Mouse (Mus musculus) heart, postnatal 10 days (tissue): ENCODE data around the gene Cth. TPM values are rescaled to one million over a fixed set of nuclear protein-coding genes. Genes with fewer than 3 reads are reported as not detected.
"Not testable (repeated sequence)": the region's sequence is repeated elsewhere in the genome, so short reads cannot be mapped to it uniquely, and the experiment has no call there.

ENCODE experiments used
- DNase-seq, 2 experiments: peaks; one replicate each; pipeline ENCODE4 v3.0.0; 2021
- intact Hi-C: fragments of 180-260 bp; cut with DNase I; formaldehyde crosslinking; loops from one replicate; pipeline ENCODE4 v1.15.1; 2025
- total RNA-seq, 2 experiments: library from RNA; stranded (reverse); gene quantifications; 2 replicates each; pipeline ENCODE4 v1.2.3; 2021

Gene Cth
- under 1 TPM in 1 of 2 experiments, not detected in 1; 0.17 TPM for total RNA-seq

- intact Hi-C loops: loop anchor here (5.0 kb wide), 1 partner anchor 152 kb away; no protein-coding TSS in a partner anchor
- peak; percentile 85 to 88 for DNase-seq
These were observed at the start of gene Cth for GRCm38 (mm10) chr3:157924692-157925328. Cth (minus strand) TSS chr3:157925077.

GRCm38 (mm10) chr3:157973236-157973635 lies 48.4 kb upstream of the Cth start:
- no peak for DNase-seq
- intact Hi-C loops: no loop called here

- no peak for DNase-seq
- intact Hi-C loops: no loop called here
These were observed 46.3 kb upstream of the Cth start for GRCm38 (mm10) chr3:157971151-157971550.

GRCm38 (mm10) chr3:157957320-157957719 lies 32.4 kb upstream of the Cth start:
- DNase-seq: no peak
- intact Hi-C loops: no loop called here

GRCm38 (mm10) chr3:157956201-157956600 lies 31.3 kb upstream of the Cth start:
- intact Hi-C loops: no loop called here

GRCm38 (mm10) chr3:157955466-157955865 lies 30.6 kb upstream of the Cth start:
- intact Hi-C loops: no loop called here
- no peak for DNase-seq

More at GRCm38 (mm10) chr3:157956201-157956600, 31.3 kb upstream of the Cth start:
- DNase-seq: no peak

- intact Hi-C loops: no loop called here
- no peak for DNase-seq
These were observed 27.8 kb upstream of the Cth start for GRCm38 (mm10) chr3:157952716-157953115.

DNA sequence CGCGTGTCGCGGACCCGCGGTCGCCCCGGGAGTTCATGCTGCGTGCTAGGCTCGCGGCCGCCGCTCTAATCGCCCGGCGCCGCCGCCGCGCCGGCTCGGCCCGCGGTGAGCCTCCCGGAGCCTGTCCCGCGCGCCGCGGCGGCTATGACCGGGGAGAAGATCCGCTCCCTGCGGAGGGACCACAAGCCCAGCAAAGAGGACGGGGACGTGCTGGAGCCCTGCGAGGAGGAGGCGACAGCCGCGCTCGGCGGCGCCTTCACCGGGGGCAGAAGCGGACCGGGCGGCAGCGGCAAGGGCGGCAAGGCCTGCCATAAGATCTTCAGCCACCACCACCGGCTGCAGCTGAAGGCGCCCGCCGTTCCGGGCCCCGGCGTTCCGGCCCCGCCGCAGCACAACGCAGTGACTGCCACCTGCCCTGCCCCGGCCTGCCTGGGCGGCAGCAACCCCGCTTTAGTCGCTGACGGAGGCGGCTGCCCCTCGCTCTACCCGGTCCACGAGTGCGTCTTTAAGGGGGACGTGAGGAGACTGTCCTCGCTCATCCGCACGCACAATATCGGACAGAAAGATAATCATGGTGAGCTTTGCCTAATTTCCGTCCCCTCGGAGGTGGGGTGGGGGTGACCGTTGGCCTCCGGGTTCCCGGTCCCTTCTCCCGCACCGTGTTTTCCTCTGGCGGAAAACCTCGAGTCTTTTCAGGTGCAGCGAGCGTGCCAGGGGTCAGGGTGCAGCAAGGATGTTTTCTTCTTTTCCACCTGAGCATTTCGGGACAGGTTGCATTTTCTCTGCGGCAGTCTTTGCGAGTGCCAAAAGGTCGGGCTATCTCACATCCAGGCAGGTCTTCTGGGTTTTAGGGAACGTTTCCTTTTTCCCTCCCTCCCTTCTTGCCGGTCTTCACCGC lies 22.8 kb upstream of the Cth start:
- intact Hi-C loops: loop anchor here (2.0 kb wide), 1 partner anchor 89 kb away; the partner anchor contains the start of genes Lrrc40 and Srsf11

DNA sequence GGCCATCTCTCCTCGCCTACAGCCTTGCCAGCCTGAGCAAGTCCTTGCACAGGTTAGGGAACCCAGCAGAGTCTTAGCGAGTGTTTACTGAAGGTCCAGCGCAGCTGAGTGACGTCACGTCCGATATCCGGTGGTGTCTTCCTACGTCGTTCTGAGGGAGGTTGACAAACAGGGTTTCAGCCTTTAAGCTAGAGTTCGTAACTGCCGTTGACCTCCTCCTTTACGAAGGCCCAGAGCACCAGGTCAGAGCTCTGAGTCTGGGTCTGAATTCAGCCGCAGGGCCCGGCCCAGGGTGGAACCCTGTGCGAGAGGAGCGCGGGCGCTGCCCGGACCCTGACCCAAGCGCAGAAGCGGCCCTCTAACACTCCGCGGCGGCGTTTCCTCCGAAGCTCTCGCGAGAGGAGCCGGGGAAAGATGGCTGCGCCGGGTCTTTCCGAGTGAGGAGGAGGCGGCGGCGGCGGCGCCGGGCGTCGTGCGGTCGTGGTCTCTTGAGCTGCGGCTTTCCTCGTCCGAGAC lies 22.0 kb upstream of the Cth start, which contains the start of gene Ankrd13c:
TSS of gene Ankrd13c (plus strand) at position 397 of the 516 bp plus-strand sequence.
- peak; percentile 95 for DNase-seq
- intact Hi-C loops: loop anchor here (2.0 kb wide), 1 partner anchor 90 kb away; the partner anchor contains the start of genes Lrrc40 and Srsf11

More for the DNA sequence above, 22.8 kb upstream of the Cth start:
- peak in 1 of 2 experiments; percentile 53 for DNase-seq

GRCm38 (mm10) chr3:157938585-157938984 lies 13.7 kb upstream of the Cth start:
- intact Hi-C loops: no loop called here
- no peak for DNase-seq

GRCm38 (mm10) chr3:157934301-157934823 lies 9.5 kb upstream of the Cth start:
- DNase-seq: no peak
- intact Hi-C loops: no loop called here

- intact Hi-C loops, DNase-seq: not testable (repeated sequence)
These were observed 8.3 kb upstream of the Cth start for GRCm38 (mm10) chr3:157933223-157933622.

- no peak for DNase-seq
- intact Hi-C loops: no loop called here
These were observed 7.2 kb upstream of the Cth start for GRCm38 (mm10) chr3:157932074-157932473.

DNA sequence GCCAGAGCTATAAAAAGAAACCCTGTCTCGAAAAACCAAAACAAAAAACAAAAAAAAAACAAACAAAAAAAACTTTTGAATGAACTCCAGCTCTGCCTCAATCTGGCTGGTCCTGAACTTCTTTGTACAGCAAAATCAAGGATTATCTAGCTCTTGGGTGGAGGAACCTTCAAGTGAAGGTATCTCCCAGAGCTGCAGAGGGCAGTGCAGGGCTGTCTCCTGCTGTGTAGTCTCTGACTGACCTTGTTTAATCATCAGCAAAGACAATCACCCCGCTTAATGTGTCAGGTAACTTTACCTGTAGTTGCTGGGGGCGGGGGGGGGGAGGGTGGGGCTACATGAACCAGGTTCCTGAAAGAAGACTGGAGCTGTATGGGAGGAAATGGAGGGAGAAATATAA lies 6.7 kb upstream of the Cth start:
- intact Hi-C loops: no loop called here
- no peak for DNase-seq

GRCm38 (mm10) chr3:157929417-157929816 lies 4.5 kb upstream of the Cth start:
- intact Hi-C loops: no loop called here
- DNase-seq: no peak

DNA sequence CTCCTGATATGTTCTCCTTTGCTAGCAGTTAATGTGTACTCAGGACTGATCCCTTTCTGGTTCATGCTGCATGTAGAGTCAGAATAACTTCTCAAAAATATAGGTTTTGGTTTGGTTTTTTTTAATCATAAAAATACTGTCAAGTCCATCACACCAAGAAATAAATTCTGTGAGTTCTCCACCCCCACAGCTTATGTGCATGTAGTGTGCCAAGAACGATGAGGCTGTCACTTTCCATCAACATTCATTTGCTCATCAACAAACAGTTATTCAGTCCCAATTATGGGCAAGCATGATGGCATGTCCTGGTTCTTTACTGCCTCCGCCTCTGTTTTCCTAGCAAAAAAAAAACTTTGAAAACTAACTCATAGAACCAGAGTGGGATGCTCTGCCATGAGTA lies 3.9 kb upstream of the Cth start:
- intact Hi-C loops: no loop called here
- no peak for DNase-seq

DNA sequence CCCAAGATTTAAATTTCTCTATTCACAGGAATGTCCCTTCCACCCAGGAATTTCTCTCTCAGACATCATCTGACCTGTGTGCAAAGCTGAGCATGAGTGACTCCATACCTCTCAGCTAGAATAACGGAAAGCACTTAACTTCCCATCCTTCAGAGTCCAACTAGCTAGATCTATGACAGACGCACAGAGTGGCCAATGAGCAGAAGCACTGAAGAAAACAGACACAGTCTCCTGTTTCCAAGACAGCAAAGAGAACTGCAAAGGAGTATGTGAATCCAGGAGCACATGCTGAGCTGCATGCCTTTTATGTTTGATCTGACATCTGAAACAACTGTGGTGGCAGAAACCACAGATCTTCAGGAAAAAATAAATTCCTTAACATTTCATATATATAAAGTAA lies 1.9 kb upstream of the Cth start:
- intact Hi-C loops: no loop called here
- DNase-seq: no peak

DNA sequence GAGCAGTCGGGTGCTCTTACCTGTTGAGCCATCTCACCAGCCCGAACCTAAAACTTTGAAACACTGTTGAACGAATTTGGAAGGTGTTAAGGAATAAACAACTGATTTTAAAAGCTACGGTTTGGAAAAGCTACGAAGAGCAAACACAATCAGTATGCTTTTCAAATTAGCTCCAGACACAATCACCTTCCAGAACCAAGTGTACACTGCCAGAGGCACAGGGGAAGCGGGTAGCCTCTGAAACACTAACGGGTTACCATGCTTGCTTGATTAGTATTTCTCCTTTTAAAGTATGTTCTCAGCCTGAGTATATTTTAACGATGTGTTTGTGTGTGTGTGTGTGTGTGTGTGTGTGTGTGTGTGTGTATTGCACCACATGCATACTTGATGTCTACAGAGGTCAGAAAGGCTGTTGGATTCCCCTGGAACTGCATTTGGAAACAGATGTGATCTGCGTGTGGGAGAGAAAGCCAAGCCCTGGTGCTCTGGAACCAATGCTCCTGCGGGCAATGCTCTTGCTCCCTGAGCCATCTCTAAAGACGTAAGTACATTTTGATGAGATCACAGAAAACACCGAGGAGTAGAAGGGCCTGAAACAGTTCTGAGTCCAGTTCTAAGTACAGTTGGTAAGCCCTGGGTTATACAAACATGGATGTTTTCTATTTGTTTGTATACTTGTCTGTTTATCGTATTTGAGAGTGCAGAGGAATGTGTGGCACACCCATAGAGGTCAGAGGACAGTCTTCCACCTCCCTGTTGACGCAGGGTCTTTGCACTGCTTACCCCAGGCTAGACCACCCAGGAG lies 1.0 kb upstream of the Cth start:
- no peak for DNase-seq
- intact Hi-C loops: no loop called here

GRCm38 (mm10) chr3:157923268-157923835 lies 1.5 kb downstream of the Cth start:
- intact Hi-C loops: loop anchor here (5.0 kb wide), 1 partner anchor 154 kb away; no protein-coding TSS in a partner anchor
- no peak for DNase-seq

DNA sequence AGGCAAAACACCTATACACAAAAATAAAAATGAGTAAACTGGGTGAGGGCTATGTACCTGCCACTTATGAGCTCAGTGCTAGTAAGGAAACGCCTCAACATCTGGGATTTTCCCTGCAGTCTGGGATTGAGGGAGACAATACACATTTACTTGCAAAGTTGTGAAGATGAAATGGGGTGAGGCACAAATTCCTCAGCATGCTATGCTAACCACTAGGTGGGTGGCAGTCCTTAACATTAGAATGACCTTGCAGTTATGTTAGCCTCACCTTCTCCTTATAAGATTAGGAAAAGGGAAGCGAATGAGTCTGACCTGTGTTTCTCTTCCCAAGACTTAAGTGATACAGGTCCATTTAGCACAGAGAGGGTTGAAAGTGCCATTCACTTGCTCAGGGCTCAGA lies 3.5 kb downstream of the Cth start:
- no peak for DNase-seq
- intact Hi-C loops: loop anchor here (5.0 kb wide), 1 partner anchor 156 kb away; no protein-coding TSS in a partner anchor
